Mouse (Mus musculus): ENCODE data around the gene Pde7b. TPM values are rescaled to one million over a fixed set of nuclear protein-coding genes. Genes with fewer than 3 reads are reported as not detected.
"Not testable (repeated sequence)": the region's sequence is repeated elsewhere in the genome, so short reads cannot be mapped to it uniquely, and the experiment has no call there.

The Pde7b gene
- polyA plus RNA-seq, 1 experiment: 12.9 TPM

DNA sequence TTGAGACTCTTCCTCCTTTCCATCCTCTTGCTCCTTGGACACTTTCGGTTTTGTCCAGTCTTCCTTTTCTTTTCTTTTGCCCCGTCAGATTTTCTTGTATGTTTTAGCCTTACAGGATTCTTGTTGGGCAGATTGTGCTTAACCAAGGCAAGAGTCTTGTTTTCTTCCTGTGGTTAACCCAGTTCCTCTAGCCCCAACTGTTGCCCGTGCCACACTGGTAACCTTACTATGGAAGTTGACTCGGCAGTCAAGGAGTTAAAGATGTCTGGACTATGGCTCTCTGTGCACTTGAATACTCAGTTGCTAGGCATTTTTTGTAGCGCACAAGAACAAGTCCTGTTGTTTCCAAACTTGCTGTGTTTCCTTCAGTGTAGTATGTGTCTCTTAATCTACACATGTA is 193.0 kb downstream of the Pde7b start:
- Histone ChIP-seq H3K4me3 (ENCODE audit: insufficient read depth, low read length) (peak overlapping the region; percentile 2; the same call in 1 of the 2 replicates), H3K4me1 (ENCODE audit: control insufficient read depth, insufficient read depth, low read length) (peaks cover 16% of the 10 kb centered on the region), H3K27ac (ENCODE audit: insufficient read depth, low read depth, low read length) (no peak overlapping the region)
- no peak for TF ChIP-seq CTCF (IDR thresholded peaks at IDR 0.05; ENCODE audit: low read depth, low read length)
- TF ChIP-seq POLR2A (IDR thresholded peaks at IDR 0.05; ENCODE audit: borderline replicate concordance, low read depth, low read length): no peak

- H3K27ac ChIP-seq (ENCODE audit: insufficient read depth, low read depth, low read length): no peak overlapping the region
- peaks cover 10% of the 10 kb centered on the region for H3K4me1 ChIP-seq (ENCODE audit: control insufficient read depth, insufficient read depth, low read length)
- TF ChIP-seq POLR2A (IDR thresholded peaks at IDR 0.05; ENCODE audit: borderline replicate concordance, low read depth, low read length) (no peak), CTCF (IDR thresholded peaks at IDR 0.05; ENCODE audit: low read depth, low read length) (no peak)
- no peak overlapping the region for H3K4me3 ChIP-seq (ENCODE audit: insufficient read depth, low read length)
Measured at GRCm38 (mm10) chr10:20528544-20529411, 196.1 kb downstream of the Pde7b start.

- TF ChIP-seq POLR2A (IDR thresholded peaks at IDR 0.05; ENCODE audit: borderline replicate concordance, low read depth, low read length): no peak
- TF ChIP-seq CTCF (IDR thresholded peaks at IDR 0.05; ENCODE audit: low read depth, low read length): no peak
- Histone ChIP-seq H3K4me3 (ENCODE audit: insufficient read depth, low read length) (no peak overlapping the region), H3K4me1 (ENCODE audit: control insufficient read depth, insufficient read depth, low read length) (peaks cover 6% of the 10 kb centered on the region), H3K27ac (ENCODE audit: insufficient read depth, low read depth, low read length) (no peak overlapping the region)
Measured at GRCm38 (mm10) chr10:20527737-20528136, 197.1 kb downstream of the Pde7b start.

DNA sequence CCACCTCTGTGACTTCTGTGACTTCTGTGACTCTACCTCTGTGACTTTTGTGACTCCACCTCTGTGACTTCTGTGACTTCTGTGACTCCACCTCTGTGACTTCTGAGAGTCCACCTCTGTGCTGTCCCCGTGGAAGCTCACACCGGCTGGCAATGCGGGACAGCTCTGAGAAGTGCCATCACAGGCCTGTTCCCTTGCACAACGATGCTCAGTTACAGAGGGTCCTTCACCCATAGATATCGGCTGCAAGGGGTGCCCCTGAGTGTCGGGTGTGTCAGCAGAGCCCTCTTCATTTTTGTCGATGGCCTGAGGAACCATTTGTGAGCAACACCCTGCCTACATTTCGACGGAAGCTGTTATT is 206.4 kb downstream of the Pde7b start:
- Histone ChIP-seq H3K4me3 (ENCODE audit: insufficient read depth, low read length) (no peak overlapping the region), H3K27ac (ENCODE audit: insufficient read depth, low read depth, low read length) (no peak overlapping the region), H3K4me1 (ENCODE audit: control insufficient read depth, insufficient read depth, low read length) (no peaks in the 10 kb centered on the region)
- no peak for TF ChIP-seq POLR2A (IDR thresholded peaks at IDR 0.05; ENCODE audit: borderline replicate concordance, low read depth, low read length)
- no peak for TF ChIP-seq CTCF (IDR thresholded peaks at IDR 0.05; ENCODE audit: low read depth, low read length)

- not testable (repeated sequence) for H3K4me3 ChIP-seq (ENCODE audit: insufficient read depth, low read length); H3K27ac ChIP-seq (ENCODE audit: insufficient read depth, low read depth, low read length); H3K4me1 ChIP-seq (ENCODE audit: control insufficient read depth, insufficient read depth, low read length)
Measured at GRCm38 (mm10) chr10:20517756-20518528, 206.9 kb downstream of the Pde7b start.

- H3K27ac ChIP-seq (ENCODE audit: insufficient read depth, low read depth, low read length): no peak overlapping the region
- no peaks in the 10 kb centered on the region for H3K4me1 ChIP-seq (ENCODE audit: control insufficient read depth, insufficient read depth, low read length)
- H3K4me3 ChIP-seq (ENCODE audit: insufficient read depth, low read length): no peak overlapping the region
- TF ChIP-seq CTCF (IDR thresholded peaks at IDR 0.05; ENCODE audit: low read depth, low read length) (no peak), POLR2A (IDR thresholded peaks at IDR 0.05; ENCODE audit: borderline replicate concordance, low read depth, low read length) (no peak)
Measured at GRCm38 (mm10) chr10:20513891-20514290, 211.0 kb downstream of the Pde7b start.

DNA sequence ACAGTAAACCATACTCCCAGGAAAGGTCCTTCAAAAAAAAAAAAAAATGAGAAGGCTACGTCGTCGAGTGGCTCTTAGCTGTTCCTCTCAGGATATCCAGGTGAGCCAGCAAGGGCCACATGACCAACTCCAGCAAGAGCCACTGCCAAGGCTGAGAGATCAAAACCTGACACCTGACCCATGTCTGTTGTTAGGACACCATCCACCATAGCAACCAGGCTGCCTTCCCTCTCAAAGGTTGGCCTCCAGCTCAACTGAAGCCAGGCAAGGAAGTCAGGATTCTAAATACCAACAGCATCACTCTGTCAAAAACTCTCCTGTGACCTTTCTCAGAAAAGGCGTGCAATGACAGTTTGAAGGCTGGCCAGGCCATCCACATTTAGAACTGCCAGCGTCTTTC is 211.4 kb downstream of the Pde7b start:
- TF ChIP-seq POLR2A (IDR thresholded peaks at IDR 0.05; ENCODE audit: borderline replicate concordance, low read depth, low read length) (no peak), CTCF (IDR thresholded peaks at IDR 0.05; ENCODE audit: low read depth, low read length) (no peak)
- no peak overlapping the region for H3K4me3 ChIP-seq (ENCODE audit: insufficient read depth, low read length)
- no peaks in the 10 kb centered on the region for H3K4me1 ChIP-seq (ENCODE audit: control insufficient read depth, insufficient read depth, low read length)
- no peak overlapping the region for H3K27ac ChIP-seq (ENCODE audit: insufficient read depth, low read depth, low read length)

DNA sequence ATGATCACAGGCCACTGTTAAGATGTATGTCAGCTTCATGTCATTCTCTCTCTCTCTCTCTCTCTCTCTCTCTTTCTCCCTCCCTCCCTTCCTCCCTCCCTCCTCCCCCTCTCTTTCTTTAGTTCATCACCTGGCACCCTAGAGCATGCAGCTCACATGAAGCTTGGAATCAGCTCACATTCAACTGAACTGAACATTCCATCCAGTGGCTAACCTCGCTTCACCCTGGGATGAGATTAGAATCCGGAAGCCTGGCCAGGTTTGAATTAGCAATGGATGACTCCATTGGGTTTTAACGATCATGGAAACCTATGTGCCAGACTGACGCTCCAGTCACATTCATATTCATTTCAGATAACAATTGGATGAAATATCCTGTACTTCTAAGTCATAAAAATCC is 215.1 kb downstream of the Pde7b start:
- TF ChIP-seq CTCF (IDR thresholded peaks at IDR 0.05; ENCODE audit: low read depth, low read length) (no peak), POLR2A (IDR thresholded peaks at IDR 0.05; ENCODE audit: borderline replicate concordance, low read depth, low read length) (no peak)
- peaks cover 15% of the 10 kb centered on the region for H3K4me1 ChIP-seq (ENCODE audit: control insufficient read depth, insufficient read depth, low read length)
- H3K27ac ChIP-seq (ENCODE audit: insufficient read depth, low read depth, low read length): no peak overlapping the region
- H3K4me3 ChIP-seq (ENCODE audit: insufficient read depth, low read length): no peak overlapping the region

DNA sequence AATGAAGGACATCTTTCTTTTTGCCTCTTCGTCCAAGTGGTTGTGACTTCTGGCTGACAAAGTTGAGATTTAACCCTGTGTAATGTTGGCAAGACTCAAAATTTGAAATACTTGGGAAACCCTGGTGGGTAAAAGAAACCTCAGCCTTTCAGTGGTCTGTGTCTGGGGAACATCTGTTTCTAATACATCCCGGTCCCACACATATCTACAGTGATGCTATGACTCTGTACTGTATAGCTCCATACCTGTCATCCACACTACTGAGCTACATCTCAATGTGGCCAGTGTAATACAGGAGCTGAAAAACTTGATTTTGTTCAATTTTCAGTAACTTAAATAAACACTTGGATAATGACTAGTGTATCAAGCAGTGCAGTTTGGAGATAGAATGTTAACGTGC is 216.4 kb downstream of the Pde7b start:
- Histone ChIP-seq H3K4me1 (ENCODE audit: control insufficient read depth, insufficient read depth, low read length) (peaks cover 15% of the 10 kb centered on the region), H3K27ac (ENCODE audit: insufficient read depth, low read depth, low read length) (no peak overlapping the region), H3K4me3 (ENCODE audit: insufficient read depth, low read length) (no peak overlapping the region)
- no peak for TF ChIP-seq POLR2A (IDR thresholded peaks at IDR 0.05; ENCODE audit: borderline replicate concordance, low read depth, low read length)
- TF ChIP-seq CTCF (IDR thresholded peaks at IDR 0.05; ENCODE audit: low read depth, low read length): no peak

- no peak for TF ChIP-seq POLR2A (IDR thresholded peaks at IDR 0.05; ENCODE audit: borderline replicate concordance, low read depth, low read length)
- no peak for TF ChIP-seq CTCF (IDR thresholded peaks at IDR 0.05; ENCODE audit: low read depth, low read length)
- no peak overlapping the region for H3K27ac ChIP-seq (ENCODE audit: insufficient read depth, low read depth, low read length)
- H3K4me1 ChIP-seq (ENCODE audit: control insufficient read depth, insufficient read depth, low read length): peaks cover 15% of the 10 kb centered on the region
- H3K4me3 ChIP-seq (ENCODE audit: insufficient read depth, low read length): no peak overlapping the region
Measured at GRCm38 (mm10) chr10:20507732-20508412, 217.0 kb downstream of the Pde7b start.
